Mouse (Mus musculus): ENCODE results near the gene Gstp1.
A peak's percentile ranks its signal among the peaks of the same experiment; 100 is the strongest.
"Not testable (repeated sequence)": the region's sequence is repeated elsewhere in the genome, so short reads cannot be mapped to it uniquely, and the experiment has no call there.

Gene Gstp1

DNA sequence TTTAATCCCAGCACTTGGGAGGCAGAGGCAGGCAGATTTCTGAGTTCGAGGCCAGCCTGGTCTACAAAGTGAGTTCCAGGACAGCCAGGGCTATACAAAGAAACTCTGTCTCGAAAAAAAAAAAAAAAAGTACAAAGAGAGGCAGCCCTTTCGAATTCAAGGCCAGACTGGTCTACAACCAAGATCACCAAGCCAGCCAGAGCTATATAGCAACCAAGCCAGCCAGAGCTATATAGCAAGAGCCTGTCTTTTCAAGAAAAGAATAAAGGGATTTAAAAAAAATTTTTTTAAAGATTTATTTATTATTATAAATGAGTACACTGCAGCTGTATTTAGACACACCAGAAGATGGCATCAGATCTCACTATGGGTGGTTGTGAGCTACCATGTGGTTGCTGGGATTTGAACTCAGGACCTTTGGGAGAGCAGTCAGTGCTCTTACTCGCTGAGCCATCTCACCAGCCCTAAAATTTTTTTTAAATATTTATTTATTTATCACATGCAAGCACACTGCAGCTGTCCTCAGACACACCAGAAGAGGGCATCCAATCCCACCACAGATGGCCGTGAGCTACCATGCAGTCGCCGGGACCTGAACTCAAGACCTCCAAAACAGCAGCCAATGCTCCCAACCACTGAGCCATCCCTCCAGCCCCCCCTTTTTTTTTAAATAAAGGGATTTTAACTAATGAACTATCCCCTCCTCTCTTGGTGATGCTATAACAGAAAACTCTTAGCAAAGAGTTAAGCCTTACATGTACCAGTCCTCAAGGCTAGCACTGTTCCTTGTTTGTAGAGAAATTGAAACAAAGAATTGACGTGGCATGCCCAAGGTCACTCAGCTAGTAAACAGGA, 22.5 kb upstream of the Gstp1 start:
- DNase-seq: peak in 1 of 2 experiments; percentile 3

GRCm38 (mm10) chr19:4059069-4059740, 21.4 kb upstream of the Gstp1 start, which contains the start of gene Gstp3:
Gstp3 (minus strand) TSS chr19:4059569.
- DNase-seq: no peak

- DNase-seq: peak in 1 of 2 experiments; percentile 2
Observed at GRCm38 (mm10) chr19:4058581-4058980, 20.8 kb upstream of the Gstp1 start.

DNA sequence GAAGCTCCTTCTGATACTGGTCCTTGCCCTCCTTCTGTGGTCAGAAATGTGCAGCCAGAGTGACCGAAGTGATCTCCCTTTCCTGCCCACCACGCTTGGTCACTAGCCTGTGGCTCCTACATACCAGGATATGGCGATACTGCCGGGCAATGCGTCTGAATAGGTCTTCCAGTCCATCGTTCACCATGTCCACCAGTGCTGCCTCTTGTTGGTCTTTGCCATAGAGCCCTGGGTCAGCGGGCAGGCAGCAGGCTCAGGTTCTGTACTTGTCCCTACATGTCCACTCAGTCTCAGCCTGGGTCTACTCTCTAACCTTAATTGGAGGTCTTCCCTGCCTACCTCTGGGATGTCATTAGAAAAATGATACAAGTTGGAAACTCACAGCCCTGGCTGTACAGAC, 20.2 kb upstream of the Gstp1 start:
- no peak for DNase-seq

DNA sequence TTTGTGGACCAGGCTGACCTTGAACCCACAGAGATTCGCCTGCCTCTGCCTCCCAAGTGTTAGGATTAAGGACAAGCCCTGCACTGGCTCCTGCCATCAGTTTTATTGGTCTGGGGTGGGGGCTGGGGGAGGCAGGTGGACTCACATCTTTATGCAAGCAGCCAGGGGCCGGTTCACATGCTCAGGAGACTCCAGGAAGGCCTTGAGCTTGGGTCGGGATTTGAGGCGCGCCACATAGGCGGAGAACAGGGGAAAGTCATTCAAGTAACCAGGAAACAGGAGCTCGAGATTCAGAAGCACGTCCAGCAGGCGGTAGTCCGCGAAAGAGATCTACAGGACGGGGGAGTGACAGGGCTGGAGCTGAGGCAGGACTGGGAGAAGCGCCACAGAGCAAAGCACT, 19.6 kb upstream of the Gstp1 start:
- DNase-seq: no peak

GRCm38 (mm10) chr19:4056727-4057126, 18.9 kb upstream of the Gstp1 start:
- no peak for DNase-seq

GRCm38 (mm10) chr19:4055947-4056693, 18.3 kb upstream of the Gstp1 start:
- DNase-seq: no peak

DNA sequence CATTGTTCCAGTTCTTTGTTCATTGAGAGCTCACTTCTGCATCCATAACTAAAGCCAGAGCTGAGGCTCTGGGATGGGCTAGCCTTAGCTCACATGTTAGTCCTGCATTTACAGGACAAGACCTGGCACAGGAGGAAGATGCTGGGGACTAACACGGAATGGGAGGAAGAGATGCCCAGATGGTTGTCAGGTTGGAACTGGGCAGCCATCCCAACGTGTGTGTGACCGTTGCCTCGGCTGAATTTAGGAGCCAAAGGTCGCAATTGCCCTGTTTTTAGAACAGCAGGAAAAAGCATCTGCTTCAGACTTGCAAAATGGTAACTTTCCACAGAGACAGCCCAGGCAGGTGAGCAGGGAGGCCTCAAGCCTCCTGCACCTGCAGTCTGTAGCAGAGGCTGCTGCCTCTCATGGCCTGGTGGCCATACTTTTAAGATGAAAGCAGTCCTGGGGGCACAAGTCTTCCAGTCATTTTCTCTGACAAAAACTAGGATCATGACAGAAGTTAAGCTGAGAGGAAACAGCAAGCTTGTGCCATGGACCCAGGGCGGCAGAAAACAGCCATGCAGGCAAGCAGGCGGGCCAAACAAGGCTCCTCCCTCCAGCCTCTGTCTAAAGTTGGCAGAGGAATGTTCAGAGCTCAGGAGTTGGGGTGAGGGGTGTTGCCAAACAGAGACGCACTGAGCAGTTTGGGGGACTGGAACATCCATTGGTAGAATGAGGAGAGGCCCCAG, 17.6 kb upstream of the Gstp1 start:
- DNase-seq: peak; percentile 77 to 78

DNA sequence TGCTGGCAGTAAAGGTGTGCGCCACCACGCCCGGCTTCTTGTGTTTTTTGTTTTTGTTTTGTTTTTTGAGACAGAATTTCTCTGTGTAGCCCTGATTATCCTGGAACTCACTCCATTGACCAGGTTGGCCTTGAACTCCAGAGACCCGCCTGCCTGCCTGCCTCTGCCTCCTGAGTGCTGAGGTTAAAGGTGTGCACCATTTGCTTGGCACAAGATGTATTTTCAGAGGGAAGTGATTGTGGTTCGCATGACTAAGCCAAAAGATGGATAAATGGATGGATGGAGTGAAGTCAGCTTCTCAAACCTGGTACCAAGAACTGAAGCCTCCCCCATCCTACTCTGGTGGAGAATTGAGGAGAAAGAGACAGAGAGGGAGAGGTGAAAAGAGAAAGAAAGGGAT, 16.8 kb upstream of the Gstp1 start:
- no peak for DNase-seq

DNA sequence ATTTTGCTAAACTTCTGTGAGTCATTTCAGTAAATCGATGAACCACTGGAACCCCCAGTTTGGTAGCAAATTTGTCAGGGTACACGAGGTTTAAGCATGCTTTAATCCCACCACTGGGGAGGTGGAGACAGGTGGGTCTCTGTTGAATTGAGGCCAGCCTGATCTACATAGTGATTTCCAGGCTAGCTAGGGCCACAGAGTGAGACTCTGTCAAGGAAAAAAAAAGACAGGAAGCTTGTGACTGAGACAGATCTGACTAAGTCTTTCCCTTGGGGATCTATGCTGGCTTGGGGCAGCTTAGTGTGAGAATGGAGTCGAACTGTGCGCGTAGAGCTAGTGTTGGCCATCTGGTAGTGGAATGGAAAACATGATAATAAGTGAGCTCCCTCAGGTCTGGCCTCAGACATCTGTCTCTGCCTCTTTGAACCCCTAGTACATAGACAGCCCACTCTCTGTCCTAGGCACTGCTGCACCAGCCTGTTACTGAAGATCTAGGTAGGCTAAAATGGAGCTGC, 14.8 kb upstream of the Gstp1 start:
- no peak for DNase-seq

GRCm38 (mm10) chr19:4051741-4052515, 14.1 kb upstream of the Gstp1 start:
- DNase-seq: peak; percentile 62 to 76

DNA sequence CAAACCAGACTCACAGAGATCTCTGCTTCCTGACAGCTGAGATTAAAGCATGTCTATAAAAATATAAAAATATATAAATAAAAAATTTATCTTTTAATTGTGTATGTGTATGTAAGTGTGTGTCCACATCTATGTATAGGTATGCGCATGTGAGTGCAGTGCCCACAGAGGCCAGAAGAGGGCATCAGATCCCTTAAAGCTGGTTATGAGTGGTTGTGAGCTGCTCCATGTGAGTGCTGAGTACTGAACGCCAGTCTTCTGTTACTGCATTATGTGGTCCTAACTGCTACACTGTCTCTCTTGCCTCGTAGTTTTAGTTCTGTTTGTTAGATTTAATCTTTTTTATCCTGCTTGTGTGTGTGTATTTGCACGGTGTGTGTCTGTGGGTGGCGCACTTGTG, 13.2 kb upstream of the Gstp1 start:
- no peak for DNase-seq

DNA sequence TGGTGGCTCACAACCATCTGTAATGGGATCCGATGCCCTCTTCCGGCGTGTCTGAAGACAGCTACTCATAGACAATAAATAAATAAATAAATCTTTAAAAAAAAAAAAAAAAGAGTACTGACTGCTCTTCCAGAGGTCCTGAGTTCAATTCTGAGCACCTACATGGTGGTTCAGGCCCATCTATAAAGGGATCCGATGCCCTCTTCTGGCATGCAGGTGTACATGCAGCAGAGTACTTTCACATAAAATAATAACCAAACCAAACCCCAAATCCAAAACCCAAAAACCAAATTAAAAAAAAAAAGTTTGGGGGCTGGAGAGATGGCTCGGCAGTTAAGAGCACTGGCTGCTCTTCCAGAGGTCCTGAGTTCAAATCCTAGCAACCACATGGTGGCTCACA, 11.3 kb upstream of the Gstp1 start:
- DNase-seq: not testable (repeated sequence)

GRCm38 (mm10) chr19:4047859-4048258, 10.1 kb upstream of the Gstp1 start:
- DNase-seq: peak; percentile 86 to 90

DNA sequence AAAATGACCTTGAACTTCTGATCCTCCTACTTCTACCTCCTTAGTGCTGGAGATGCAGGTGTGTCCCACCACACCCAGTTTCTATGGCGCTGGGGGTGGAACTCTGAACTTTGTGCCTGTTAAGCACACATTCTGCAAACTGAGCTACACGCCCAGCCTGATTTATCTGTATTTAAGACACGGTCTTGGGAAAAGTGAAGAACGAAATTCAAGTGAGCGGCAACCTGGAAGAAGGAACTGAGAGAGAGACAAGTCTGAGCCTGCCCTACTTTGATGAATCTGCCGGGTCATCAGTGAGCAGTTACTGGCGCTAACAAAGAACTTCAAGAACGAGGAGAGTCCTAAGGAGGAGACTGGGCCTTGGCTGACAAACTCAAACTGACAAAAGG, 9.1 kb upstream of the Gstp1 start:
- no peak for DNase-seq

GRCm38 (mm10) chr19:4045966-4046865, 8.4 kb upstream of the Gstp1 start, which contains the start of gene Gstp2:
Gstp2 (minus strand) TSS chr19:4046023.
- DNase-seq: peak; percentile 83 to 86

DNA sequence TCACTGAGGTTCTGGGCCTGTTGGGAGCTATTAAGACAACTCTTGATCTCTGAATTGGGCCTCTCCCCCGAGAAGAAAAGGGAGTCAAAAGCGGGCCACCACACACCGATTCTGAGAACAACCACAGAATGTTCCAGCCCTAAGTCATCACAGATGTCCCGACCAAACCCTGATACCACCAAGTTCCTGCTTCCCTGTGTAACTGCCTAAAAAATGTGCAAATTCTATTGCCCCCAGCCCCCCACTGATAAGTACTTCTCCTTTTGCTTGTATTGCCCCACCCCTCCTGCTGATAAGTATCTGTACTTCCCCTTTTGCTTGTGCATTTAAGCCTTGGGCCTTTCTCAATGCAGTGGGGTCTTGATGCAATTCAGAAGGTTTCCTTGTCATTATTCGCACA, 6.3 kb upstream of the Gstp1 start:
- not testable (repeated sequence) for DNase-seq

DNA sequence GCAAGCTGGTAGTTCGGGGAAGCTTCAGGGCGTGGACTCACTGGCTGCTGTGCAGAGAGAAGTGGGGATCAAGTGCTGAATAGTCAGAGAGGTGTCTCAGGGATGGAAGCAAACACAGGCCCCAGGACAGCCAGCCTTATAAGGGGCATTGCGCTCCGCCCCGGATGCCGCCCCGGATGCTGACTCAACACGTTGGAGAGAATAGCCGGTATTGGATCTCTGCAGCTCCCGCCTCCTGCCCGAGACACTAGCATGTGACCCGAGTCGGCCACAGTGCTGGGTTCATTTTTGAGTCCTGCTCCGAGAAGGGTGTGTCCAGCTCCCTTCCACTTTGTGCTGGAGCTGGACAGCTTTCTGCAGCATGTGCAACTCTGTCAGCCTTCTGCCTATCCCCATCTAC, 4.3 kb upstream of the Gstp1 start:
- no peak for DNase-seq

DNA sequence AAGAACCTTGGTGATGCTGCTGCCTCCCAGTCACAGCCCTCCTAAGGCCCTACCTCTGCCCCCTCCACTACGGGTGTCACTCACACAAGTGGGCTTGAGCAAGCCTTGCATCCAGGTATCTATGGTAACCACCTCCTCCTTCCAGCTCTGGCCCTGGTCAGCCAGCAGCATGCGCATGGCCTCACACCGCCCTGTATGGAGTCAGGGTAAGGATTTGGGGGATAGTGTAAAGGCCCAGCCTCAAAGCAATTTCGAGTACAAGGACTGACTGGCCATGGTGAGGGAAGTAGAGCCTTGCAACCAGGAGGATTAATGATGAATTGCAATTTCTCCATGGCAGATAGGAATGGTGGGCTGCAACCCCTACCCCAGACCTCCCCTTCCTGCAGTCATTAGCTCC, 3.7 kb upstream of the Gstp1 start:
- not testable (repeated sequence) for DNase-seq

- not testable (repeated sequence) for DNase-seq
Observed at GRCm38 (mm10) chr19:4040941-4041340, 3.2 kb upstream of the Gstp1 start.

All from cerebellum, adult 18-20 months (tissue).